Mouse (Mus musculus) 3T3-L1 (cell line): ENCODE results near the gene Gm17387.

ENCODE experiments used
- DNase-seq: peaks from one replicate; pipeline ENCODE4 v3.0.0-alpha.2; 2015; ENCODE audit warnings: low read depth, low spot score

The Gm17387 gene

GRCm38 (mm10) chr7:141047581-141048225 lies 18.8 kb downstream of the Gm17387 start:
- DNase-seq = peak; percentile 96

- peak; percentile 97 for DNase-seq
Measured at GRCm38 (mm10) chr7:141048226-141049218, 19.6 kb downstream of the Gm17387 start.

GRCm38 (mm10) chr7:141049326-141049725 lies 20.4 kb downstream of the Gm17387 start:
- DNase-seq = peak; percentile 71

GRCm38 (mm10) chr7:141051060-141051685 lies 22.2 kb downstream of the Gm17387 start:
- no peak for DNase-seq

GRCm38 (mm10) chr7:141052016-141052415 lies 23.1 kb downstream of the Gm17387 start:
- DNase-seq = no peak

- no peak for DNase-seq
Measured at GRCm38 (mm10) chr7:141052421-141052820, 23.5 kb downstream of the Gm17387 start.

- no peak for DNase-seq
Measured at GRCm38 (mm10) chr7:141055785-141056184, 26.9 kb downstream of the Gm17387 start.

GRCm38 (mm10) chr7:141056976-141057375 lies 28.0 kb downstream of the Gm17387 start:
- DNase-seq = no peak

- DNase-seq = no peak
Measured at GRCm38 (mm10) chr7:141057541-141057940, 28.6 kb downstream of the Gm17387 start.

- peak; percentile 56 for DNase-seq
Measured at GRCm38 (mm10) chr7:141058601-141059341, 29.8 kb downstream of the Gm17387 start.

- DNase-seq = no peak
Measured at GRCm38 (mm10) chr7:141059929-141060328, 31.0 kb downstream of the Gm17387 start.

- no peak for DNase-seq
Measured at GRCm38 (mm10) chr7:141060426-141061242, 31.7 kb downstream of the Gm17387 start, which contains the start of gene B4galnt4. B4galnt4 (plus strand) TSS chr7:141061104.

GRCm38 (mm10) chr7:141061269-141061692 lies 32.4 kb downstream of the Gm17387 start:
- DNase-seq = no peak

GRCm38 (mm10) chr7:141062525-141062924 lies 33.6 kb downstream of the Gm17387 start:
- no peak for DNase-seq

- no peak for DNase-seq
Measured at GRCm38 (mm10) chr7:141063353-141063752, 34.4 kb downstream of the Gm17387 start.

- DNase-seq = no peak
Measured at GRCm38 (mm10) chr7:141064175-141064574, 35.2 kb downstream of the Gm17387 start.

GRCm38 (mm10) chr7:141064576-141064975 lies 35.6 kb downstream of the Gm17387 start:
- DNase-seq = no peak

- no peak for DNase-seq
Measured at GRCm38 (mm10) chr7:141068351-141068750, 39.4 kb downstream of the Gm17387 start.

- peak; percentile 69 for DNase-seq
Measured at GRCm38 (mm10) chr7:141070058-141070862, 41.3 kb downstream of the Gm17387 start.
